Mouse (Mus musculus): ENCODE measurements at regions not wholly inside any gene's neighbourhood (a gene's known extent, or its start where the extent isn't known, plus 50 kb on each side); places are given as distances from the start of the nearest gene placed in this dataset.

DNA sequence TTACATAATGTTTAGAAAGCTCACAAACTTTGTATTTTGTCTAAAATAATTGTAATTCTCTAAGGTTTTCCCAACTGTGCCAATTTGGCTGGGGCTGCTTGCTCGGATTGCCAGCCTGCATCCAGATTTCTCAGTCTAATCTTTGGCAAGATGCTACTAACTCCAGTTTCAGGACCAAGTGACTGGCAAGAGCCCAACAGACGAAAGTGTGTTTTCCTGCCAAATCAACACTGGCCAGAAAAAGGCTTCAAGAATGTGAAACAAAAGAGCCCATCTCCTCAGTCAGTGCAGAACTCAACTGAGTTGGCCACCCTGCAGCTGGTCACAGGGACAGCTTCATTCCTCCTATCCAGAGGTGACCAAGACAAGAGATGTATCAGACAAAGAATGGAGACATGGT lies 627.3 kb upstream of the Acvr2a start:
- Histone ChIP-seq H3K27ac (no peak overlapping the region), H3K4me3 (ENCODE audit: low read length) (no peak overlapping the region), H3K9me3 (ENCODE audit: low read length) (no peaks in the 10 kb centered on the region), H3K4me2 (ENCODE audit: low read depth, low read length) (no peak overlapping the region), H3K27me3 (ENCODE audit: insufficient read depth, low read length) (no peaks in the 10 kb centered on the region), H3K4me1 (ENCODE audit: insufficient read depth, low read length) (no peaks in the 10 kb centered on the region), H3K36me3 (ENCODE audit: insufficient read depth, low read length) (no peaks in the 10 kb centered on the region), H3K9ac (replicated peaks; ENCODE audit: low read length) (no peak overlapping the region)
- peak; percentile 87 for DNase-seq (ENCODE audit: low spot score)
- ATAC-seq: peak; percentile 70
- no peak for TF ChIP-seq CTCF (IDR thresholded peaks at IDR 0.05; ENCODE audit: low read depth)
- 41% methylated on average over 2 of the region's 2 CpGs for WGBS

DNA sequence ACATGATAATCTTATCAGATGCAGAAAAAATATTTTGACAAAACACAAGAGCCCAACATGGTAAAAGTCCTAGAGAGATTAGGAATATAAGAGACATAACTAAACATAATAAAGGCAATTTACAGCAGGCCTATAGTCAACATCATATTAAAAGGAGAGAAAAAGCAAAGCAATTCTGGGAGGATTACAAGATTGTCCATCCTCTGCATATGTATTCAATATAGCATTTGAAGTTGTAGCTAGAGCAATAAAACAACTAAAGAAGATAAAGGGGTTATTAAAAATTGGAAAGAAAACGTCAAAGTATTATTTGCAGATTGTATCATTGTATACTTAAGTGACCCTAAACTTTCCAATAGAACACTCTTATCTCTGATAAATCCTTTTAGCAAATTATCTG lies 602.1 kb upstream of the Acvr2a start:
- no peak overlapping the region for H3K27ac ChIP-seq
- no peaks in the 10 kb centered on the region for H3K4me1 ChIP-seq (ENCODE audit: insufficient read depth, low read length)
- no peak for DNase-seq (ENCODE audit: low spot score)
- no peak for ATAC-seq
- no peak overlapping the region for H3K4me3 ChIP-seq (ENCODE audit: low read length)
- no peaks in the 10 kb centered on the region for H3K9me3 ChIP-seq (ENCODE audit: low read length)
- no peaks in the 10 kb centered on the region for H3K36me3 ChIP-seq (ENCODE audit: insufficient read depth, low read length)
- no peaks in the 10 kb centered on the region for H3K27me3 ChIP-seq (ENCODE audit: insufficient read depth, low read length)
- H3K9ac ChIP-seq (replicated peaks; ENCODE audit: low read length): no peak overlapping the region
- H3K4me2 ChIP-seq (ENCODE audit: low read depth, low read length): no peak overlapping the region
- 73% methylated on average over 1 of the region's 1 CpGs for WGBS
- no peak for TF ChIP-seq CTCF (IDR thresholded peaks at IDR 0.05; ENCODE audit: low read depth)

DNA sequence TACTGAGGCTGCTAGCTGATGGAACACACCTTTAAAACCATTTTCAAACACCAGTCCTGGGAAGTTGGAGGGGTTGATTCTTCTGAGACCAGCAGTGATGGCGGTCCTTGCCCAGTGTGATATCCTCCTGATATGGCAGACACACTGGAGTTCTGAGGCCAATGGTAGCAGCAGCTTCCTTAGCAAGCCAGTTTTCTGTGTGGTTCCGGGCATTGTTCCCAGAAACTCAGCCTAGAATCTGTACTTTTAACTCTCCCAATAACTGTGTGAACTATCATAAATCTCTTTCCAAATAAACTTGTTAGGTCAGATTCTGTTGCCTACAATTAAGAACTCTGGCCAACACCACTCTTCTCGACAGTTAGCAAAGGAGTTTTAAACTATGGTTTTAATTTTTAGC lies 593.1 kb upstream of the Acvr2a start:
- WGBS: 77% methylated on average over 3 of the region's 3 CpGs

DNA sequence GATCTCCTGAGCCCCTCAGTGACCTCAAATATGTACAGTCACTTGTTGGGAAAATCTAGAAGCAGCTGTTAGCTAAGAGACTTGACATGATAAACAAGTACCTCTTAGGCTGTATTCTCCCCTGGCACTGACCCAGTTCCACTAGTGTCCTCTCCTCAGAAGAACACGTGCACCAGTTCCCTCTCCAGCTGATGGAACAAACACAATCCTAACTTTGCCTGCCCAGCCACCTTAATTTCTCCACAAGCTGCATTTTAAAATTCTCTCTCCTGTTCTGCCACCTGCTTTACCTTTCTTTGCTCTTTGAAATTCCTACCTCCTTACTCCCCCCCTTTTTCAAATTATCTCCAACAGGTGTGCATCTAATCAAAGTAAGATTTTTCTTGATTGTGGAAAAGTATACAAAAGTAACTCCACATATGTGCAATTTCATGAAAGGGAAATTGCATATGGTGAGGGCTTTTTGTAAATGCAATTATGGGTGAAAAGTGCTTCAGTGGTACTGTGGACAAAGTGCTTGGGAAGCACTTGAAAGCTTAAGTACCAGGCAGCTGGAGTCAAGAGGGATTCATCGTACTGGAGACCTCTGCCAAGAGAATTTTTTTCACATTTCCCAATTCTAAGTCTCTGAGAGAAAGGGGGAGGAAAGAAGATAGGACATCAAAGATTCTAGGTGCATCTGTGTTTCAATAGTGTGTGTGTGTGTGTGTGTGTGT lies 590.7 kb upstream of the Acvr2a start:
- H3K4me3 ChIP-seq (ENCODE audit: low read length): no peak overlapping the region
- H3K4me2 ChIP-seq (ENCODE audit: low read depth, low read length): no peak overlapping the region
- H3K9me3 ChIP-seq (ENCODE audit: low read length): no peaks in the 10 kb centered on the region
- no peaks in the 10 kb centered on the region for H3K4me1 ChIP-seq (ENCODE audit: insufficient read depth, low read length)
- DNase-seq (ENCODE audit: low spot score): no peak
- 66% methylated on average over 2 of the region's 2 CpGs for WGBS
- H3K36me3 ChIP-seq (ENCODE audit: insufficient read depth, low read length): no peaks in the 10 kb centered on the region
- no peak overlapping the region for H3K27ac ChIP-seq
- no peak overlapping the region for H3K9ac ChIP-seq (replicated peaks; ENCODE audit: low read length)
- TF ChIP-seq CTCF (IDR thresholded peaks at IDR 0.05; ENCODE audit: low read depth): no peak
- H3K27me3 ChIP-seq (ENCODE audit: insufficient read depth, low read length): no peaks in the 10 kb centered on the region
- no peak for ATAC-seq

More for the DNA sequence above, 593.1 kb upstream of the Acvr2a start:
- Histone ChIP-seq H3K27ac (no peak overlapping the region), H3K9ac (replicated peaks; ENCODE audit: low read length) (no peak overlapping the region), H3K4me3 (ENCODE audit: low read length) (no peak overlapping the region), H3K27me3 (ENCODE audit: insufficient read depth, low read length) (no peaks in the 10 kb centered on the region), H3K36me3 (ENCODE audit: insufficient read depth, low read length) (no peaks in the 10 kb centered on the region), H3K9me3 (ENCODE audit: low read length) (no peaks in the 10 kb centered on the region), H3K4me2 (ENCODE audit: low read depth, low read length) (no peak overlapping the region), H3K4me1 (ENCODE audit: insufficient read depth, low read length) (no peaks in the 10 kb centered on the region)
- no peak for TF ChIP-seq CTCF (IDR thresholded peaks at IDR 0.05; ENCODE audit: low read depth)
- DNase-seq (ENCODE audit: low spot score) (peak; percentile 8), ATAC-seq (no peak)

DNA sequence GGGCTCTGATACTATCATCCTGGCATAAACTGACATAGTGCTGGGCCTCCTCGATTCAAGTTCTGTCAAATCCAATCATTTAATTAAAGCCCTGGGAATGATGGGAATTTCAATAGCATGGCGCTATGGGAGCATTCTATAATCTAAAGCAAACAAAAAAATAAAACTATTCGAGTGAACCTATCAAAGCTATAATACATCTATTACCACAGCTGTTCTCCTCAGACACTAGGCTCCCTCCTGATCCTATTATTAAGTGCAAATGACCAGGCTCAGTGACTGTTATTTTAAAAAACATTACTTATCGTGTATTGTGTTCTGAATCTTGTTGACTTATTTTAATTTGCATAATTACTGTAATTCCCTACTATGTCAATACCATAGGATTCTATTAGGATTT lies 563.7 kb upstream of the Acvr2a start:
- Histone ChIP-seq H3K4me3 (ENCODE audit: low read length) (no peak overlapping the region), H3K4me1 (ENCODE audit: insufficient read depth, low read length) (no peaks in the 10 kb centered on the region), H3K9me3 (ENCODE audit: low read length) (no peaks in the 10 kb centered on the region; the same call in 1 of the 2 replicates), H3K27ac (no peak overlapping the region), H3K27me3 (ENCODE audit: insufficient read depth, low read length) (no peaks in the 10 kb centered on the region), H3K9ac (replicated peaks; ENCODE audit: low read length) (no peak overlapping the region), H3K36me3 (ENCODE audit: insufficient read depth, low read length) (no peaks in the 10 kb centered on the region), H3K4me2 (ENCODE audit: low read depth, low read length) (no peak overlapping the region)
- TF ChIP-seq CTCF (IDR thresholded peaks at IDR 0.05; ENCODE audit: low read depth): no peak
- DNase-seq (ENCODE audit: low spot score): no peak
- no peak for ATAC-seq
- 72% methylated on average over 4 of the region's 4 CpGs for WGBS

DNA sequence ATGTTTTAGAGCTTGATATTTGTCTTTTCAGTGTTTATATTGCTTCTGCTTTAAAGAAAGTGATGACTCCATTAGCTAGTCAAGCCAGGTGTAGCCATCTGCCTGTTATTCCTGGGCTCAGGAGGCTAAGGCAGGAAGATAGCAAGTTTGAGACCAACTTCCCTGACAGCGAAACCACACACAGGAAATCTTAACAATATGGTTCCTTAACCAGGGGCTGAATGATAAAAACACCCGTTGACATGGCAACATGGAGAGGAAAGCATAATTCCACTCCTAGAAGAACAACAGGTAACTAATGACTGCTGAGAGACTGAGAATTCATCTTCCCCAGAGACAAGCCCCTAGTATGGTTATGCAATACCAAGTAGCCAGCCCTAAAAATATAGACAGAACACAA lies 553.6 kb upstream of the Acvr2a start:
- DNase-seq (ENCODE audit: low spot score) (no peak), ATAC-seq (no peak)
- no peak for TF ChIP-seq CTCF (IDR thresholded peaks at IDR 0.05; ENCODE audit: low read depth)
- Histone ChIP-seq H3K4me1 (ENCODE audit: insufficient read depth, low read length) (no peaks in the 10 kb centered on the region), H3K27me3 (ENCODE audit: insufficient read depth, low read length) (no peaks in the 10 kb centered on the region), H3K4me3 (ENCODE audit: low read length) (no peak overlapping the region), H3K9me3 (ENCODE audit: low read length) (no peaks in the 10 kb centered on the region), H3K4me2 (ENCODE audit: low read depth, low read length) (no peak overlapping the region), H3K9ac (replicated peaks; ENCODE audit: low read length) (no peak overlapping the region), H3K27ac (no peak overlapping the region), H3K36me3 (ENCODE audit: insufficient read depth, low read length) (no peaks in the 10 kb centered on the region)
- 68% methylated on average over 2 of the region's 2 CpGs for WGBS

All from hindbrain, postnatal 0 days (tissue).